Mouse (Mus musculus): Measurements from ENCODE around the gene Ctla4. TPM values are rescaled to one million over a fixed set of nuclear protein-coding genes. Genes with fewer than 3 reads are reported as not detected.

Ctla4 gene
- polyA plus RNA-seq, 1 experiment, result not detected

DNA sequence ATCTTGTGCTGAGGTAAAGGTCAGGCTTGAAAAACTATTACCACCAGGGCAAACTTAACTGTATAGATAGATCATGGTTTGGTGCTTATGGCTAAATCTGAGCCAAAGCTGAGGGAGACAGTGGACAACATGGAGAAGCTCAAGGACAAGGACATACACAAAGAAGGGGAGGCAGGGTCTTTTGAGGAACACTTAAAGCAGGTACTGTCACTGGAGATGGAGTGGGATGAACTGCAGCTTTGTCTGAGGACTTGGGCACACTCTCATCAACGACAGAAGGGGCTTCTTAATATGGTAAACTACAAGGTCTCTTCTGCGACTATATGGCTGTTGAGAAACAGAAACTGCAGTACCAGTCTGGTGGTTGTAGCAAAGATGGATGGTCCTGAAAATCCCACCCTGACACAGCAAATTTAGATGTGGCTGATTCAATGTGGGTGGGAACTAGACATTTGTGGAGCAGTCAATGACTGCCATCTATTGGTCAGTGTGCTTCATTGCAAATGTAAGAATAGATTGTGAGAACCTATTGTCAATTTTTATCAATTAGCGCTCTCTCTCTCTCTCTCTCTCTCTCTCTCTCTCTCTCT lies 26.3 kb upstream of the Ctla4 start:
- Histone ChIP-seq H3K27me3 (ENCODE audit: control insufficient read depth, insufficient read depth, insufficient read length) (no peaks in the 10 kb centered on the region), H3K4me2 (ENCODE audit: low read depth) (peak overlapping the region; percentile 63), H3ac (ENCODE audit: control insufficient read depth, insufficient read length) (no peak overlapping the region), H3K79me2 (ENCODE audit: control insufficient read depth, insufficient read depth) (no peaks in the 10 kb centered on the region), H3K36me3 (ENCODE audit: control insufficient read depth, insufficient read depth) (no peaks in the 10 kb centered on the region), H3K4me3 (no peak overlapping the region)
- TF ChIP-seq POLR2A (IDR thresholded peaks at IDR 0.05; ENCODE audit: insufficient read length, low read depth) (no peak), MYOD1 (IDR thresholded peaks at IDR 0.05; ENCODE audit: control insufficient read depth in 1 of 3, insufficient read length in 2 of 3, low read depth in 2 of 3) (no peak), TCF3 (IDR thresholded peaks at IDR 0.05; ENCODE audit: insufficient read length, low read depth) (no peak), REST (IDR thresholded peaks at IDR 0.05; ENCODE audit: insufficient read depth, insufficient read length) (no peak), USF1 (IDR thresholded peaks at IDR 0.05; ENCODE audit: low read depth) (no peak), E2F4 (IDR thresholded peaks at IDR 0.05; ENCODE audit: insufficient read depth) (no peak), MYOG (IDR thresholded peaks at IDR 0.05; ENCODE audit: control insufficient read depth in 1 of 3, insufficient read depth in 1 of 3, insufficient read length in 2 of 3, low read depth in 2 of 3) (no peak), POLR2AphosphoS2 (IDR thresholded peaks at IDR 0.05; ENCODE audit: insufficient read length, low read depth) (no peak)

DNA sequence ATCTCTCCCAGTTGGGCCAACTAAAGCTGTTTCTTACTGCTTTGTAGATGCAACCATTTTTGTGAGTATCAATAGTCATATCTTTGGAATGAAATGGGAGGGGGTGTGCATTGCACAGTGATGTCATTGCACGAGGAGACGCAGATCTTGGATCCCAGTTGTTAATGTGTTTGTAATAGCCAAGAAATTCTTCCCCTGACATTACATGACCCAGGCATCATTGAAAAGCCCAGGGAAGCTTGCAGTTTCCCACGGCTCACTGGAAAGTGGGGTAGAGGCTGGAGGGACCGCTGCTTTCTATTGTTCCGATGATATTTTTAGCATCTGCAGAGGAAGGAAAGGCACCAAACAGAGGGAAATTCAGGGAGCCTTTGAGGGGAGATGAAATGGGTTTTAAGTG lies 25.8 kb upstream of the Ctla4 start:
- Histone ChIP-seq H3K27me3 (ENCODE audit: control insufficient read depth, insufficient read depth, insufficient read length) (no peaks in the 10 kb centered on the region), H3K36me3 (ENCODE audit: control insufficient read depth, insufficient read depth) (no peaks in the 10 kb centered on the region), H3K4me3 (no peak overlapping the region), H3K4me2 (ENCODE audit: low read depth) (peak overlapping the region; percentile 63), H3ac (ENCODE audit: control insufficient read depth, insufficient read length) (no peak overlapping the region), H3K79me2 (ENCODE audit: control insufficient read depth, insufficient read depth) (no peaks in the 10 kb centered on the region)
- TF ChIP-seq CEBPB (IDR thresholded peaks at IDR 0.05; ENCODE audit: insufficient read depth, poor library complexity, severe bottlenecking), result no peak
- TF ChIP-seq E2F4 (IDR thresholded peaks at IDR 0.05; ENCODE audit: insufficient read depth), result no peak
- no peak for TF ChIP-seq POLR2A (IDR thresholded peaks at IDR 0.05; ENCODE audit: insufficient read length, low read depth)
- TF ChIP-seq TCF12 (IDR thresholded peaks at IDR 0.05; ENCODE audit: insufficient read depth, poor library complexity, severe bottlenecking), result no peak
- no peak for TF ChIP-seq POLR2AphosphoS2 (IDR thresholded peaks at IDR 0.05; ENCODE audit: insufficient read length, low read depth)

DNA sequence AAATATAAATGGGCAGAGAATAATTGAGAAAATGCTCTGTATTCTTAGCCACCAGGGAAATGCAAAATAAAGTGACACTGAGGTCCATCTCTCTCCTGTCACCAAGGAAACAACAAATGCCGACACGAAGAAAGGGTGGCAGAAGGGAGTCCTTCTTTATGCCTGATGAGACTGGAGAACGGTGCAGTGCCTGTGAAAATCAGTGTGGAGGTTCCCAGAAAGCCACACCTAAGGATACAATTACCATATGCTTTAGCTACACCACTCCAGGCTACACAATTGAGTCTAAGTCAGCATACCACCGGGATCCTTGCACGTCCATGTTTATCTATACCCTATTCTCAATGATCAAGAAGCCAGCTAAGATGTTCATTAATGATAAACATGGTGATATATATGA lies 25.4 kb upstream of the Ctla4 start:
- Histone ChIP-seq H3K36me3 (ENCODE audit: control insufficient read depth, insufficient read depth) (no peaks in the 10 kb centered on the region), H3ac (ENCODE audit: control insufficient read depth, insufficient read length) (no peak overlapping the region), H3K79me2 (ENCODE audit: control insufficient read depth, insufficient read depth) (no peaks in the 10 kb centered on the region), H3K27me3 (ENCODE audit: control insufficient read depth, insufficient read depth, insufficient read length) (no peaks in the 10 kb centered on the region), H3K4me3 (no peak overlapping the region), H3K4me2 (ENCODE audit: low read depth) (no peak overlapping the region)
- TF ChIP-seq REST (IDR thresholded peaks at IDR 0.05; ENCODE audit: insufficient read depth, insufficient read length) (no peak), MAX (IDR thresholded peaks at IDR 0.05; ENCODE audit: low read depth) (no peak), POLR2AphosphoS2 (IDR thresholded peaks at IDR 0.05; ENCODE audit: insufficient read length, low read depth) (no peak), TCF12 (IDR thresholded peaks at IDR 0.05; ENCODE audit: insufficient read depth, poor library complexity, severe bottlenecking) (no peak), MYOD1 (IDR thresholded peaks at IDR 0.05; ENCODE audit: control insufficient read depth in 1 of 3, insufficient read length in 2 of 3, low read depth in 2 of 3) (no peak), TCF3 (IDR thresholded peaks at IDR 0.05; ENCODE audit: insufficient read length, low read depth) (no peak), CEBPB (IDR thresholded peaks at IDR 0.05; ENCODE audit: insufficient read depth, poor library complexity, severe bottlenecking) (no peak)

DNA sequence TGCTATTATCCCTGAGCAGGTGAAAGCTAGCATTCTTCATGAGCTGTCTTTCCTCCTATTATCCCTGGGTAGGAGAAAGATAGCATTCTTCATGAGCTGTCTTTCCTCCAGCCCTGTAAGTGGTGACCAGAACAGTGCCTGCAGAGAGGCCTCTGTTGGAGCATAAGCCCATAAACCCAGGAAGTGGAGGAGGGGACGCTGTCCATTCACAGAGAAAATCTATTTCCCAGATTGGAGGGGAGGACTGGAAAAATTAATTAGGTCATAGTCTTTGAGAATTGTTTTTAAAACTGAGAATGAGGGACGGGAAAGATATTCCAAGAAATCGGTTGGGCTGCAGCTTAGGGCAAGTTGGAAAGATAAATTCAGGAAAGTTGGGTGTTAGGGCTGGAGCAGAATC lies 24.3 kb upstream of the Ctla4 start:
- H3K4me2 ChIP-seq (ENCODE audit: low read depth), result no peak overlapping the region
- H3ac ChIP-seq (ENCODE audit: control insufficient read depth, insufficient read length), result no peak overlapping the region
- TF ChIP-seq E2F4 (IDR thresholded peaks at IDR 0.05; ENCODE audit: insufficient read depth) (no peak), SRF (IDR thresholded peaks at IDR 0.05; ENCODE audit: control insufficient read depth, insufficient read length, low read depth) (no peak), USF1 (IDR thresholded peaks at IDR 0.05; ENCODE audit: low read depth) (no peak), CEBPB (IDR thresholded peaks at IDR 0.05; ENCODE audit: insufficient read depth, poor library complexity, severe bottlenecking) (no peak), MYOG (IDR thresholded peaks at IDR 0.05; ENCODE audit: control insufficient read depth in 1 of 3, insufficient read depth in 1 of 3, insufficient read length in 2 of 3, low read depth in 2 of 3) (no peak), MAX (IDR thresholded peaks at IDR 0.05; ENCODE audit: low read depth) (no peak), TCF12 (IDR thresholded peaks at IDR 0.05; ENCODE audit: insufficient read depth, poor library complexity, severe bottlenecking) (no peak), MYOD1 (IDR thresholded peaks at IDR 0.05; ENCODE audit: control insufficient read depth in 1 of 3, insufficient read length in 2 of 3, low read depth in 2 of 3) (no peak)
- H3K36me3 ChIP-seq (ENCODE audit: control insufficient read depth, insufficient read depth), result no peaks in the 10 kb centered on the region
- no peaks in the 10 kb centered on the region for H3K27me3 ChIP-seq (ENCODE audit: control insufficient read depth, insufficient read depth, insufficient read length)
- no peaks in the 10 kb centered on the region for H3K79me2 ChIP-seq (ENCODE audit: control insufficient read depth, insufficient read depth)
- H3K4me3 ChIP-seq, result no peak overlapping the region

DNA sequence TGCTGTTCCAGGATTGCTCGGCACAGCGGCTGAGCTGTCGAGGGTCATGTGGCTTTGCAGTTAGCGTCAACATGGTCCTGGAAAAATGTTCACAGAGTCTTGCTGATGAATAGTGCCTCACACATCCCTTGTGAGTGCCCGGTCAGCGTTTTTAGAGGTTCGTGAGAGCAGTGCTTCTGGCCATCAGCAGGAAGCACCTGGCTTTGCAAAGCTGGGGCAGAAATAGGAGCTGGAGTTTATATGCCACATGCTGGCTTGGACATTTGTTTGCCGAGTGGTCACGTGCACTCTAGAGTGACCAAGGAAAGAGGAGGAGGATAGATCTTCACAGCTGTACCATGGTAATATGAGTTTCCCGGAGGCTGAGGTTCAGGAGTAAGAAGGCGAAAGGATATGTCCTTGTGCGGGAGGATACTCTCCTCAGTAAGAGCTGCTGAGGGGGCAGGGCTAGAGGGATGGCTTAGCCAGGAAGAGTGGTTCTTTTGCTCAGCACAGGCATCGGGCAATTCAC lies 23.8 kb upstream of the Ctla4 start:
- H3ac ChIP-seq (ENCODE audit: control insufficient read depth, insufficient read length), result no peak overlapping the region
- no peaks in the 10 kb centered on the region for H3K36me3 ChIP-seq (ENCODE audit: control insufficient read depth, insufficient read depth)
- H3K27me3 ChIP-seq (ENCODE audit: control insufficient read depth, insufficient read depth, insufficient read length), result no peaks in the 10 kb centered on the region
- peak overlapping the region; percentile 39 for H3K4me2 ChIP-seq (ENCODE audit: low read depth)
- no peak overlapping the region for H3K4me3 ChIP-seq
- TF ChIP-seq POLR2AphosphoS2 (IDR thresholded peaks at IDR 0.05; ENCODE audit: insufficient read length, low read depth) (no peak), USF1 (IDR thresholded peaks at IDR 0.05; ENCODE audit: low read depth) (peak; percentile 80), MYOD1 (IDR thresholded peaks at IDR 0.05; ENCODE audit: control insufficient read depth in 1 of 3, insufficient read length in 2 of 3, low read depth in 2 of 3) (peak in 2 of 3 experiments; percentile 50 to 59)
- no peaks in the 10 kb centered on the region for H3K79me2 ChIP-seq (ENCODE audit: control insufficient read depth, insufficient read depth)
